Mouse (Mus musculus): Measurements from ENCODE around the gene Gm13420. TPM values are rescaled to one million over a fixed set of nuclear protein-coding genes. Genes with fewer than 3 reads are reported as not detected.

Gene Gm13420
- total and polyA plus RNA-seq, 2 experiments from 2014 or later: not detected

GRCm38 (mm10) chr2:29696207-29696800, 55.2 kb downstream of the Gm13420 start:
- H3K9ac ChIP-seq (replicated peaks; ENCODE audit: low read depth, low read length): no peak overlapping the region
- no peaks in the 10 kb centered on the region for H3K27me3 ChIP-seq (ENCODE audit: control insufficient read depth, insufficient read depth, low read length)
- no peak for TF ChIP-seq EP300 (IDR thresholded peaks at IDR 0.05; ENCODE audit: low read depth)
- no peak for TF ChIP-seq CTCF (IDR thresholded peaks at IDR 0.05; ENCODE audit: low read depth)
- no peaks in the 10 kb centered on the region for H3K9me3 ChIP-seq (replicated peaks; ENCODE audit: control insufficient read depth, low read length)
- H3K4me2 ChIP-seq (ENCODE audit: low read depth, low read length): no peak overlapping the region
- 0 out of 2 replicates have a peak, but pooled peaks cover 3% of the 10 kb centered on the region for H3K4me1 ChIP-seq (ENCODE audit: control insufficient read depth, insufficient read depth)
- H3K4me3 ChIP-seq (ENCODE audit: low read depth, low read length): no peak overlapping the region
- DNase-seq (ENCODE audit: low spot score) (no peak), ATAC-seq (ENCODE audit: insufficient read depth, low read depth) (no peak)
- 72% methylated on average over 7 of the region's 7 CpGs for WGBS
- no peak overlapping the region for H3K27ac ChIP-seq (ENCODE audit: low read depth)
- peaks cover 83% of the 10 kb centered on the region for H3K36me3 ChIP-seq (replicated peaks; ENCODE audit: control insufficient read depth, insufficient read depth, low read length)

Other genes starting within 250 kb of the Gm13420 start
- gene Rapgef1, start 132.0 kb downstream of the Gm13420 start, total RNA-seq (2014; rRNA removed; ENCODE audit: low replicate concordance): 47.6 and 64.0 TPM in 2 replicates
- 6.7 and 9.0 TPM in 2 replicates for gene Rapgef1, start 132.0 kb downstream of the Gm13420 start, polyA plus RNA-seq (2015; fragmentation: Nextera tagmentation; extraction: Ambion mirVana)
- gene Gm13547, start 7.6 kb upstream of the Gm13420 start, total RNA-seq (2014; rRNA removed; ENCODE audit: low replicate concordance): not detected in 2 replicates
- not detected in 2 replicates for gene Gm13547, start 7.6 kb upstream of the Gm13420 start, polyA plus RNA-seq (2015; fragmentation: Nextera tagmentation; extraction: Ambion mirVana)
- 23.5 and 56.9 TPM in 2 replicates for gene Coq4, start 35.8 kb upstream of the Gm13420 start, total RNA-seq (2014; rRNA removed; ENCODE audit: low replicate concordance)
- gene Coq4, start 35.8 kb upstream of the Gm13420 start, polyA plus RNA-seq (2015; fragmentation: Nextera tagmentation; extraction: Ambion mirVana): 16.2 and 16.3 TPM in 2 replicates
- 26.9 and 42.6 TPM in 2 replicates for gene Trub2, start 36.8 kb upstream of the Gm13420 start, total RNA-seq (2014; rRNA removed; ENCODE audit: low replicate concordance)
- gene Trub2, start 36.8 kb upstream of the Gm13420 start, polyA plus RNA-seq (2015; fragmentation: Nextera tagmentation; extraction: Ambion mirVana): 16.7 and 20.2 TPM in 2 replicates
- gene Slc27a4, start 50.9 kb upstream of the Gm13420 start, total RNA-seq (2014; rRNA removed; ENCODE audit: low replicate concordance): 28.2 and 30.0 TPM in 2 replicates
- gene Slc27a4, start 50.9 kb upstream of the Gm13420 start, polyA plus RNA-seq (2015; fragmentation: Nextera tagmentation; extraction: Ambion mirVana): 8.4 and 8.6 TPM in 2 replicates
- 27.9 and 30.0 TPM in 2 replicates for gene Urm1, start 68.4 kb upstream of the Gm13420 start, total RNA-seq (2014; rRNA removed; ENCODE audit: low replicate concordance)
- 14.2 and 14.5 TPM in 2 replicates for gene Urm1, start 68.4 kb upstream of the Gm13420 start, polyA plus RNA-seq (2015; fragmentation: Nextera tagmentation; extraction: Ambion mirVana)
- 11.7 and 24.0 TPM in 2 replicates for gene Cercam, start 117.5 kb upstream of the Gm13420 start, total RNA-seq (2014; rRNA removed; ENCODE audit: low replicate concordance)
- 7.9 and 8.8 TPM in 2 replicates for gene Cercam, start 117.5 kb upstream of the Gm13420 start, polyA plus RNA-seq (2015; fragmentation: Nextera tagmentation; extraction: Ambion mirVana)
- 32.3 and 35.1 TPM in 2 replicates for gene Odf2, start 137.5 kb upstream of the Gm13420 start, total RNA-seq (2014; rRNA removed; ENCODE audit: low replicate concordance)
- gene Odf2, start 137.5 kb upstream of the Gm13420 start, polyA plus RNA-seq (2015; fragmentation: Nextera tagmentation; extraction: Ambion mirVana): 22.5 and 28.6 TPM in 2 replicates
- 14.7 and 21.4 TPM in 2 replicates for gene Gle1, start 183.7 kb upstream of the Gm13420 start, total RNA-seq (2014; rRNA removed; ENCODE audit: low replicate concordance)
- 22.8 and 23.0 TPM in 2 replicates for gene Gle1, start 183.7 kb upstream of the Gm13420 start, polyA plus RNA-seq (2015; fragmentation: Nextera tagmentation; extraction: Ambion mirVana)
- 245 and 266 TPM in 2 replicates for gene Sptan1, start 213.9 kb upstream of the Gm13420 start, total RNA-seq (2014; rRNA removed; ENCODE audit: low replicate concordance)
- gene Sptan1, start 213.9 kb upstream of the Gm13420 start, polyA plus RNA-seq (2015; fragmentation: Nextera tagmentation; extraction: Ambion mirVana): 66.4 and 79.3 TPM in 2 replicates

Data from heart, postnatal 0 days (tissue).